Mouse (Mus musculus): ENCODE results near the gene Gvin1.
"Not testable (repeated sequence)": the region's sequence is repeated elsewhere in the genome, so short reads cannot be mapped to it uniquely, and the experiment has no call there.

Gene Gvin1

DNA sequence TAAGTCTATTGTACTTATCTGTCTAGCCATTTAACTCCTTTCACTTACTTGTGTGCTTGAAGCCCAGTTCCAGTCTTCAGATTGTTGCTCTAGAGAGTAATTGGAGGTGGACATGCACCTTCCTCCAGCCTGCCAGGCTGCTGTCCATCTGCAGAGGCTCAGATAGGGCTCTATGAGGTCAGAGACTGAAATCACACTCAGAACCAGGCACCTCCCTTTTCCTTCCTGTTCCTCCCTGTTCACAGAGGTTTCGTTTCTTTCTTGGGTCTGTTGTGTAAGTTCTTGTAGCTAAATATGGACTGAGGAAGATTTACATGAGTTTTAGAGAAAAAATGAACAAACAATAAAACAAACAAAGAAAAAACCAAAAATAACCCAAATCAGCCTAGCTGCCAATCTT lies at the start of gene Gvin1:
Gene Gvin1 (minus strand): TSS at position 150 of the 400 bp plus-strand sequence.
- not testable (repeated sequence) for DNase-seq (ENCODE audit: low spot score)

DNA sequence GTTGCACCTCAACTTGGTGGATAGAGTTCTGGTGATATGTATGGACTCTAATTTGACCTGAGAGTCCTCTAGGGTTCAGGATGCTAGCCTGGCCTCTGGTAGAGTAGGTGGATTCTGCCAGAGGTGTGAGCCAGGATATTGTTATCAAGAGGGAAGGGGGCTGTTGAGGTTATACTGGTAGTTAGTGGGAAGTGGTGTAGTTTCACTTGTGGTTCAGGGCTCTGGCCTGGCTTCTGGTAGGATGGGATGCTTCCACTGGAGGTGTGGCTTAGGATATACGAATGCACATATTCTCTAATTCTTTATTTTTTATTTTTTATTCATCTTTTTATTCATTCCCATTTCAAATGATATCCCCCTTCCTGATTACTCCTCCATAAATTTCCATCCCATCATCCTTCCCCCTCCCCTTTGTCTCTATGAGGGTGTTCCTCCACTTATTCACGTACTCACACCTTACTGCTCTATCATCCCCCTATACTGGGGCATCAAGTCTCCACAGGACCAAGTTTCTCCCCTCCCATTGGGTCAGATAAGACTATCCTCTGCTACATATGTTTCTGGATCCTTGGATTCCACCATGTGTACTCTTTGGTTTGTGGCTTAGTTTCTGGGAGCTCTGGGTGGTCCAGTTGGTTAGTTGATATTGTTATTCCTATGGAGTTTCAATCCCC lies 36.9 kb upstream of the Gvin1 start:
- DNase-seq (ENCODE audit: low spot score), result no peak

DNA sequence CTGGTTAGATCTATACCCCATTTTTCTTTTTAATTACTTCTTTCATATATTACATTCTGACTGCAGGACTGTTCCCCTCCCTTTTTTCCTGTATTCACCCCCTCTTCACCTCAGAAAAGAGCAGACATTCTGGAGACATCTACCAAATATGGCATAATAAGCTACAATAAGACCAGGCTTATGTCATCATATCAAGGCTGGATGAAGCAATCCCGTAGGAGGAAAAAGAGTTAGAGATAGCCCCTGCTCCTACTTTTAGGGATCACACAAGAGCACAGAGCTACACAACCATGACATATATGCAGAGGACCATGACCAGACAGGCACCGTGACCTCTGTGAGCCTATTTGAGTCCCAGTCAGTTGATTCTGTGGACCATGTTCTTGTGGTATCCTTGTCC lies 33.8 kb upstream of the Gvin1 start:
- DNase-seq (ENCODE audit: low spot score), result no peak

DNA sequence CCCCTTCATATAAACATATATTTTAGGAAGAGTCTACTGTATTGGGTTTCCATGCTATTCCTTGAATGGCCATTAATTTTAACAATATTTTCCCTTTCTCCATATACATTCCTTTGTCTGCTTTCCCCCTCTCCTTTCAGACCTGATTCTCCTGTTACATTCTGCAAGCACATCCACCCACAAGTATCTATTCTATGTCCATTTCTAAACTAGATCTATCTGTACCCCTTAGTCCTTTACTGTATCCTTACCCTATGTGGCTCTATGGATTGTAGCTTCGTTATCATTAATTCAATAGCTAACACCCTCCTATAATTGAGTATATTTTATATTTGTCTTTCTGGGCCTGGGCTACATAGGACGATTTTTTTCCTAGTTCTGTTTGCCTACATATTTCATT lies 33.1 kb upstream of the Gvin1 start:
- no peak for DNase-seq (ENCODE audit: low spot score)

DNA sequence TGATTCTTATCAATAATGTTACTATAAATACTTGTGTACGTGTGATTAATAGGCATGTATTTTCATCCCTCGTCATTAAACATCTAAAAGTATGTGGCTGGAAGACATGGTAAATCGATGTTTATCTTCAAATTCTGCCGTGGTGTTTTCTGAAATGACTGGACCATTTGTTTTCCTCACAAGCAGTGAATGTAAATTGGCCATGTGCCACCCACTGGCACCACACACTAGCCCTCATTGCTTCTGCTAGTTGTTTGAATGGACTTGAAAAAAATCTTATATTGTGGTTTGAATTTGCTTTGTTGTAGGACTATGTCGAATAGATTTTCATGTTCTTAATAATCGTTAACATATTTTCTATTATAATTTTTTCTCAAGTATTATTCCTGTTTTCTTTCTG lies 30.5 kb upstream of the Gvin1 start:
- no peak for DNase-seq (ENCODE audit: low spot score)

DNA sequence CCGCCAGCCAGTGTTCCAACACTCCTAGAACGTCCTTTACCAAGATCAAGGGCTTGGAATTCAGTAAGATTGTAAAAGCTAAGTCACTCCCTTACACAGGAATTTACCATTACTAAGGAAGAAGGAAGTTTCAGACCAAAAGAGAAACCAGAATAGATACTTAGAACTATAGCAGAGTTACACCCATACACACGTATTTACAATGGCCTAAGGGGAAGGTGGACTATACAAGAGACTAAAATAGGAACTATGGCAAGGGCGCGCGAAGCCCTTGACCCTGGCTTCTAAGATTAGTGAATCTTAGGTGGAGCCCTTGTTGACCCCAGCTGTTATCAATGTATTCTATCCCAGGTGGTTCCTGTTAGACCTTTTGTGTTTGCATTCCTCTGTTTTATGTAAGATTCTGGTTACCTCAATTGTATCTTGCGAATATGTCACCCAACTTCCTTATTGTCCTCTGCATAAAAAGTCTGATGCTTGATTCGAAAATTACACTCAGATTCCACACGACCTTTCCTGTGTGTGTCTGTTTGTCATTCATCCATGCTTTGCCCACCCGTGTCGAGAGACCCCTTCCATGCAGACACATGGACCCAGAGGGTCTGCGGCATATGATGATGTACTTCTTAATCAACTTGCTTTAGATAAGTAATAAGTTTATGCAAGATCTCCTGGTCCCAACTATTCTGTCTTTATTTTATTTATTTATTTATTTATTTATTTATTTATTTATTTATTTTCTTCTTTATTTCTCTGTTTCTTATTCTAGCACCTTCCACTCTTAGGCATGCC lies 25.6 kb upstream of the Gvin1 start:
- DNase-seq (ENCODE audit: low spot score), result not testable (repeated sequence)

DNA sequence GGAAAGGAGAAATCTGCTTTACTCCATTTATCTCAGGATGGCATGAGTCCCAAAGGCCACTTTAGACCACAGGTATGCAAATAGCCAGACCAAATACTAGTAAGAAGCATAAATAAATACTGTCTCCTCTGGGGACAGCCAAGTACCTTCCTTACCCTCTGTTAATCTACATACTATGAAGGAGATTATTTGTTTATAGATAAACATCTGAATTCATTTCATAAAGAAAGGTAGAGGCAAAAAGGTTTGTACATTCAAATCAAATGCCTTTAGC lies 22.0 kb upstream of the Gvin1 start:
- DNase-seq (ENCODE audit: low spot score), result no peak

DNA sequence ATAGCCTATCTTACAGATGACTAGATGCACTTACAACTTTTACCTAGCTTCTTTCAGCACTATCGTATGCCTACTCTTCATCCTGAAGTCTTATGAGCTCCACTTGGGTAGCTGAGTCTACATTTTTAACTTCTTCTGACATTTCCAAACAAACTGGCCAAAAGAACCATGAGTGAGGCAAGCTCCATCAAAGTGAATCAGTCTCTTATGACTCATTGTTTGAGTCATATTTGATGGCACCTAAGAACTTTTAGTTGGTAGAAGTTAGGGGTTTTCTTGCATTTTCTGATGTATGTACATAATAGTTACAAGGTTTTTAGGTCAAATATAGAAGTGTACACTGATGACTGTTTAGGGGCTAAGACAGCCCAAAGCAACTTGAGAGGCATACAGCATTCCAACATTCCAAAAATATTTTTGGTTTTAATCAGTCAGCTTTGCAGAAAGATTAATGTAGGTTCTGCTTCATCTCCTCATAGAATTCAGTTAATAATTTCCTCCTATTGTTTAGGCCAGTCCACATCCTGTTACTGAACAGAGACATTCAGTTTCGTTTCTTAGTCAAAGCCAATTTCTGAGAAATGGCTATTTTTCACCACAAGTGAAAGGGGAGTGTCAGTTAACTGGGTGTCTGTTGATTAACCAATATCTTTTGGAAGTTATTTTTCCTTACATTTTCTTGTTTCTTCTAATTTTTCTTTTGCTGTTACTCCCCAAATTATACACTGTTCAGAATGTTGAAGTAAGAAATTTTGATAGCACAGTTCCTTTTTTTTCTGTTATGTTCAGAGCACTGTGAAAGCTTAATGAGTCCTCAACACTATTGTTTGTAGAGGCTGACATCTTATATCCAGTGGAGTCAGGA lies 21.4 kb upstream of the Gvin1 start:
- no peak for DNase-seq (ENCODE audit: low spot score)

DNA sequence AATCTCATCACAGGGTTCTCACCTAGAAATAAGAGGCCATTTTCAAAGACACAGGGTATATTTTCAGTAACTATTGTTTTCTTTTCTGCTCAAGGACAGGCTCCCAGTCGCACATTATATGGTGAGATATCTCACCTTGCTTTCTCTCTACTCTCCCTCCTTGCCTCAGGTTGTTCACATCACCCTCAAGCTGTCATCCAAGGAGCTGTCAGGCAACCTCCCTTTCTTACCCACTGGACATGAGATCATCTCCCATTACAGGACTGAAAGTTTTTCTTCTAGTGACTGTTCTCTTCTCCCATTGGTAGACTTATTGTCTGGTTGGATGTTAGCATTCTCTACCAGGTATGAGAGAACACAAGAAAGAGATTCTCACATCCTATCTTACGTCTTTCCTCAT lies 20.5 kb upstream of the Gvin1 start:
- no peak for DNase-seq (ENCODE audit: low spot score)

DNA sequence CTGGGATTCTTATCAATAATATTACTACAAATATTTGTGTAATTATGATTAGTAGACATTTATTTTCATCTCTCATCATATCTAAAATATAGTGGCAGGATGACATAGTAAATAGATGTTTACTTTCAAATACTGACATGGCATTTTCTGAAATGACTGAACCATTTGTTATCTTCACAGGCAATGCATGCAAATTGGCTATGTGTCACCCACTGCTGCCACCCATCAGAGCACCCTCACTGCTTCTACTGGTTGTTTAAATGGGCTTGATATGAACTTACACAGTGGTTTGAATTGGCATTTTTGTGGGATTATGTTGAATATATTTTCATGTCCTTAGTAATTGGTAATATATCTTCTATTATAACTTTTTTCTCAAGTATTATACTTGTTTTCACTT lies 784 bp upstream of the Gvin1 start:
- DNase-seq (ENCODE audit: low spot score), result not testable (repeated sequence)

DNA sequence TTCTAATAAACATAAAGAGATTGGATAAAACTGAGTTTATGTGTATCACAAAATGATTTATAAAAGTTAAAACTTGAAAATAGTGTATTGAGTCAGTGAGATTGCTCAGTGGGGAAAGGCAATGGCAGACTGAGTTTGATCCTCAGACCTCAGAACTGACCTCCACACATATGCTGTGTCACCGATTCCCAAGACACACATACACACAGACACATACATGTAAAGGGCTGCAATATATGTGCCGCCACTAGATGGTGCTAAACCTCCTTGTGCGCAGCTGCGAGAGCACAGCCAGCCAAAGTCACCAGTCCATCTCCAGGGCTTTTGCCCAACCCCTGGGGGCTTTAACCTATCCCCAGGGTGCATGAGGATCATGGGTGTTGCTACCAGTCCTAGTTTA lies 1.4 kb downstream of the Gvin1 start:
- not testable (repeated sequence) for DNase-seq (ENCODE audit: low spot score)

DNA sequence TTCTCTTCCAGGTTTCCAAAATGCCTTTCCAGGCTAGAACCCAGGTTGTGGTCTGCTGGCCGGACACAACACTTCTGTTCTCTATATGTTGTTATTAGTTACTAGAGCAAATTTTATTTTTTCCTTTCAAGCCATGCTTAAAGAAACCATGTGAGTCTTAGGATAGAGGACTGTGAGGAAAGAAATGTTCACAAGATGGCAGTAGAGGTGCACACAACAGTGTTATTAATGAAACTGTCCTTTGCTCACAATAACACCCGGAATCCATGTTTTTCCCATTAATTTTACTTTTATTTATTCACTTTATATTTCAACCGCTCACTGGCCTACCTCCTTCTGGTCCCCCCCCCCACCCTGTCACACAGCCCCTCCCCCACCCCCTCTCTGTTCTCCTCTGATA lies 8.5 kb downstream of the Gvin1 start:
- DNase-seq (ENCODE audit: low spot score), result not testable (repeated sequence)

DNA sequence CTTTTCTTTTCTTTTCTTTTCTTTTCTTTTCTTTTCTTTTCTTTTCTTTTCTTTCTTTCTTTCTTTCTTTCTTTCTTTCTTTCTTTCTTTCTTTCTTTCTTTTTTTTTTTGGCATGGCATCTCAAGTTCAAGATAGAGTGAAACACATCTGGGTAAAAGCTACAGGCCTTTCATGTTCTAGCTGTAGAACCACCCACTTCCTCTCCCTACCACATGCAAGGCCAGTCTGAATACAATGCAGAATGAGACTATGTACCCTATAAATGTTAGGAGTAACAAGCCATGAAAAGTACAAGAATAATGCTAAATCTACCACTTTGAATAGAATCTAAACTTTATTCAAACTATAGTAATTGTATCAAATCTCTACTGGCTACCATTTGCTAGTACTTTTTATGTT lies 38.1 kb downstream of the Gvin1 start:
- DNase-seq (ENCODE audit: low spot score), result not testable (repeated sequence)

DNA sequence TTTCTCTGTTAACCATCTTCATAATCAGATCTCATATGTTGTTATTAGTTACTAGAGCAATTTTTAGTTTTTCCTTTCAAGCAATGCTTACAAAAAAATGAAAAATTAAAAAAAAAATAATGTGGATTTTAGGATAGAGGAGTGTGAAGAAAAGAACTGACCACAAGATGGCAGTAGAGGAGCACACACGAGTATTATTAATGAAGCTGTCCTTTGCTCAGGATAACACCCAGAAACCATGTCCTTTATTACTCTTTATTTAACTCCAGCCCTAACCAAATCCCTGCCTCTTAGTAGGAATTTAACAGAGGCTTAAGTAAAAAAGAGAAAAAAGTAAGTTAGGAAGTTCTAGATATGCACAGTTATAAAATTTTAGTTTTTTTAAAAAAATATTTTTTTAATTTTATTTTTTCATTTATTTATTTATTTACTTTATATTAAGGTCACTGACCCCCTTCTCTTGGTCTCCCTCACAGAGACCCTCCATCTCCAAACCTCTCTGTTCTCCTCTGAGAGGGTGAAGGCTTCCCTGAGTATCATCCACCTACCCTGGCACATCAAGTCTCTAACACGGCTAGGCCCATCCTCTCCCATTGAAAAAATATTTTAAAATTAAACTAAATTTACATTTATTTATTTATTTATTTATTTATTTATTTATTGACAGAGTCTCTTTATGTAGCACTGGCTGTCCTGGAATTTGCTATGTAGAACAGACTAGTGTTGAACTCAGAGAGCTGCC lies 69.9 kb downstream of the Gvin1 start:
- not testable (repeated sequence) for DNase-seq (ENCODE audit: low spot score)

DNA sequence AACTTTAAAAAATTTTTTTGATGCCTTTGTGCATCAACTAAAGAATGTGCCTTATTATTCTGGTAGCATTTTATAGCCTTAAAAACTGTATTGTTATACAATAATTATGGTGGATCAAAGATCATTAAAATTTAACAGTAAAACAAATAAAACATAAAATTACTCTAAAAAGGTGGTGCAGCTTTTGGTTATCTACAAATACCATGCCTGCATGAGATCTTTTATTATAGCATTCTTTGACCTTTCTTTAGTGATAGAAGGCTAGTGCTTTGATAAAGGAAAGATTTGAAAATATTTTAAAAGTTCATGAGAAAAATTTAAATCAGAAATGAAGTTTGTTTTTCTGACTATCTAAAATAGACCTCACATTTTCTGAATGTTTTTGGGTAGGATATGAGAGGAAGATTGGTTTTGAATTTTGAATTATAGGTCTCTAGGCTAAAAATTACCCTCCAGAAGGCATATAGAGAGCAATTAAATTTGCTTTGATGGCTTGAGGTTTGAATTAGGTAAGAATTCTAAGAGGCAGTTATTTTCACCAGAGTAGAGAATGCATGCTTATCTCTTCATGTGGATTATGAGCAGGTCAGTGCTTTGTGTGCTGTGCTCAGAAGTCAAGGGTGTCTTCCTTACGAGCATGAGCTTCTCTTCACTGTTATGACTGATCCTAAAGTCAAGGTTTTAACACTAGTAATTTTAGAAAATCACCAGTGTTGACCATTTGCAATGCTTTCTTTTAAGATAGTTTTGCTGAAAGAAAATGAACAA lies 73.8 kb downstream of the Gvin1 start:
- not testable (repeated sequence) for DNase-seq (ENCODE audit: low spot score)

DNA sequence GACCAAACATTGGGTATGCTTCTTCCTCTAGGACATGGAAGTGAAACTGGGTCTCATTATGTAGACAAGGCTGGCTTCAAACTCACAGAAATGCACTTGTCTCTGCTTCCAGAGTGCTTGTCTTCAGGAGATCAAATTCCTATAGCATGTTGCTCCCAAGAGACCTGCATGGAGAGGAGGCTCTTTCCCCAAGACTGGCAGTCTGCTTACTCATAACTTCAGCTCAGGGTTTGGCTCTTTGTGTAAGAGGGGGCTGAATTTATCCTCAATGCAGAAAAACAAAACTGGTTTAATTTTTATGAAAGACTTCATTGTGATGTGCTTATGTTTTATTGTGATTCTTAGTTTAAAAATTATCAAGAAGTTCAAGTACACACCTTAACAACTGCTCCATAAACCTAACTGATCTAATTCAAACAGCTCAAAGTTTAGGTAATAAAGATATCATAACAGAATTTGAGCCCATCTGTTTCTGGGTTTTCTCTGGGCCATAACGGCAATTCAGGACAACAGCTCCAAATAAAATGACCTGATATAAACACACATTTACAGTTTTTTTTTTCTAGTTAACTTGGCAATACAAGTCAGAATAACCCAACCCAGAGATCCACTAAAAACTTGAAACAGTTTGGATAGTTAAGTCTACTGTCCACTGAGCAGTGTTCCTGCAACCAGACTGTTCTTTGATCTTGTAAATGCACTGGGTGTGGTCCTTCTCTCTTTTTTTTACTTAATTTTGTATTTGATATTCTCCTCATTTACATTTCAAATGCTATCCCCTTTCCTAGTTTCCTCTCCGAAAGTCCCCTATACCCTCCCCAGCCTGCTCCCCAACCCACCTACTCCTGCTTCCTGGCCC lies 97.8 kb downstream of the Gvin1 start:
- not testable (repeated sequence) for DNase-seq (ENCODE audit: low spot score)

Data from retina, embryonic 14.5 days (tissue).